In the genomic region with DNA sequence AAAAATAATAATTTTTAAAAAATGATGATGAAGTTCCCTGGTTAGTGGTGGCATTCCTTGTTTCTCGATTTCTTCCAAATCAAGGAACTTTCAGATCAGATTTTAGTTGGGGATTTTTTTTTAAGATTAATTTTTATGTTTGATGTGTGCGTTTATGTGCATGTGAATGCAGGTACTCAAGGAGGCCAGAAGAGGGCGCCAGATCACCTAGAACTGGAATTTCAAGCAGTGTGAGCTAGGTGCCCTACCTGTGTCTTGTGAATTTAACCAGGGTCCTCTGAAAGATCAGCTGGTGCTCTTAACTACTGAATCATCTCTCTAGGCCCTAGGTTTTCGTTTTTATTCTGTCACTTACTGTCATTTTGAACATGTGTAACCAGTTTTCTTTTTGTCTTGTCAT, we compare ENCODE assay signal across 16 mouse cellular contexts. TPM values are rescaled to one million over a fixed set of nuclear protein-coding genes. Genes with fewer than 3 reads are reported as not detected.
DNase-seq lines count a peak whose midpoint lies in the region; ATAC-seq and TF ChIP-seq lines count a peak whose summit lies in the region.
"Had no signal": no experiment of that assay in that cellular context is flagged by ENCODE, and none has a peak within 500 bp of the region (broad histone marks: within the 10 kb centered on the region; RNA-seq: fewer than 3 reads in every experiment).

No protein-coding gene starts in this region.

- in situ Hi-C loops in Patski (cut with MboI; ENCODE audit: low pct_unique_long_range_greater_than_20kb): no loop called here

- TF ChIP-seq EP300 in heart, adult 2 months (IDR thresholded peaks at IDR 0.05; ENCODE audit: insufficient read depth, low read depth, low read length): no peak

- ATAC-seq in midbrain, postnatal 0 days (ENCODE audit: low FRiP score): no peak
- no peak for ATAC-seq in midbrain, embryonic 16.5 days
- no peak for ATAC-seq in Patski

- no peak overlapping the region for H3K4me3 ChIP-seq in heart, adult 2 months
- H3K4me3 ChIP-seq in midbrain, postnatal 0 days (ENCODE audit: low read depth, low read length): no peak overlapping the region
- no peak overlapping the region for H3K4me3 ChIP-seq in midbrain, embryonic 16.5 days (ENCODE audit: low read depth, low read length)
- H3K4me3 ChIP-seq: limb, embryonic 12.5 days had no signal

- CTCF ChIA-PET in Patski (lab: Charles Lee): no interaction called here

- TF ChIP-seq POLR2A in heart, adult 2 months (IDR thresholded peaks at IDR 0.05; ENCODE audit: insufficient read depth, low read depth, low read length): no peak

- no peaks in the 10 kb centered on the region for H3K9me3 ChIP-seq in midbrain, postnatal 0 days (ENCODE audit: low read length)
- no peaks in the 10 kb centered on the region for H3K9me3 ChIP-seq in midbrain, embryonic 16.5 days (replicated peaks; ENCODE audit: control insufficient read depth, low read length, poor library complexity, severe bottlenecking)
- H3K9me3 ChIP-seq: limb, embryonic 12.5 days had no signal

- POLR2A ChIA-PET in Patski (lab: Charles Lee): no interaction called here

- 68% methylated on average over 4 of the region's 4 CpGs for WGBS in heart, adult 2 months
- 68% methylated on average over 4 of the region's 4 CpGs for WGBS in midbrain, postnatal 0 days
- 70% methylated on average over 4 of the region's 4 CpGs for WGBS in midbrain, embryonic 16.5 days

- no peak for DNase-seq in heart, adult 2 months
- DNase-seq in heart, postnatal 4 days: no peak
- no peak for DNase-seq in midbrain, postnatal 0 days (ENCODE audit: low spot score)
- DNase-seq in Patski (ENCODE audit: low read depth, low spot score): no peak
- peak; percentile 54 for DNase-seq in naive thymus-derived CD4-positive, alpha-beta T cell, adult 2 months (ENCODE audit: low read depth)
- DNase-seq in spleen, adult 12 weeks (ENCODE audit: low spot score): no peak
- DNase-seq in left cerebral cortex, postnatal 25 days (ENCODE audit: low spot score in 2 of 2): no peak
- DNase-seq: cerebellum, postnatal 36 days; heart, postnatal 36 days; kidney, adult 18-20 months had no signal

- H3K79me2 ChIP-seq in heart, adult 2 months (replicated peaks; ENCODE audit: control insufficient read depth, insufficient read depth, low read length): no peaks in the 10 kb centered on the region

- no peak overlapping the region for H3K4me2 ChIP-seq in midbrain, postnatal 0 days (ENCODE audit: low read depth, low read length, poor library complexity, severe bottlenecking)
- no peak overlapping the region for H3K4me2 ChIP-seq in midbrain, embryonic 16.5 days (ENCODE audit: low read length)
- H3K4me2 ChIP-seq: limb, embryonic 12.5 days had no signal

- TF ChIP-seq CTCF in heart, adult 2 months (IDR thresholded peaks at IDR 0.05): peak; percentile 63
- TF ChIP-seq CTCF in midbrain, postnatal 0 days (IDR thresholded peaks at IDR 0.05): peak; percentile 34
- TF ChIP-seq CTCF in Patski (IDR thresholded peaks at IDR 0.05): peak; percentile 53

- H3K27ac ChIP-seq in heart, adult 2 months: no peak overlapping the region
- no peak overlapping the region for H3K27ac ChIP-seq in midbrain, postnatal 0 days (ENCODE audit: low read depth, low read length)
- no peak overlapping the region for H3K27ac ChIP-seq in midbrain, embryonic 16.5 days (ENCODE audit: low read length)
- H3K27ac ChIP-seq: limb, embryonic 12.5 days; macrophage had no signal

- H3K4me1 ChIP-seq in heart, adult 2 months (ENCODE audit: control insufficient read depth, insufficient read depth, low read length): no peaks in the 10 kb centered on the region
- no peaks in the 10 kb centered on the region for H3K4me1 ChIP-seq in midbrain, postnatal 0 days (ENCODE audit: insufficient read depth, low read length)
- H3K4me1 ChIP-seq in midbrain, embryonic 16.5 days (ENCODE audit: control insufficient read depth, insufficient read depth, low read length): no peaks in the 10 kb centered on the region
- H3K4me1 ChIP-seq: limb, embryonic 12.5 days had no signal

- no peaks in the 10 kb centered on the region for H3K27me3 ChIP-seq in heart, adult 2 months (ENCODE audit: control insufficient read depth, insufficient read depth, low read length)
- no peaks in the 10 kb centered on the region for H3K27me3 ChIP-seq in midbrain, postnatal 0 days (ENCODE audit: insufficient read depth, low read length)
- H3K27me3 ChIP-seq in midbrain, embryonic 16.5 days (ENCODE audit: control insufficient read depth, insufficient read depth, low read depth, low read length): no peaks in the 10 kb centered on the region
- peaks cover 41% of the 10 kb centered on the region for H3K27me3 ChIP-seq in Patski
- H3K27me3 ChIP-seq: limb, embryonic 12.5 days had no signal

- intact Hi-C loops in heart, adult 2 months (cut with DNase I): loop anchor here (5.0 kb wide), 1 partner anchor 156 kb away; a partner anchor contains a TSS
- intact Hi-C loops in left cerebral cortex, postnatal 25 days (cut with DNase I): no loop called here

- no peaks in the 10 kb centered on the region for H3K36me3 ChIP-seq in heart, adult 2 months (ENCODE audit: control insufficient read depth, insufficient read depth, low read length)
- no peaks in the 10 kb centered on the region for H3K36me3 ChIP-seq in midbrain, postnatal 0 days (ENCODE audit: insufficient read depth, low read length)
- H3K36me3 ChIP-seq in midbrain, embryonic 16.5 days (ENCODE audit: control insufficient read depth, insufficient read depth, low read length): no peaks in the 10 kb centered on the region
- H3K36me3 ChIP-seq: limb, embryonic 12.5 days had no signal

- no peak overlapping the region for H3K9ac ChIP-seq in heart, adult 2 months (ENCODE audit: low read depth, low read length)
- no peak overlapping the region for H3K9ac ChIP-seq in midbrain, postnatal 0 days (replicated peaks; ENCODE audit: low read length, poor library complexity, severe bottlenecking)
- no peak overlapping the region for H3K9ac ChIP-seq in midbrain, embryonic 16.5 days (ENCODE audit: low read depth, low read length)
- H3K9ac ChIP-seq: limb, embryonic 12.5 days had no signal

RNA-seq across cellular contexts. Expression of a gene that starts 24.0 kb away (rescaled TPM):
- total RNA-seq in heart, adult 2 months (2021): not detected
- polyA plus RNA-seq in heart, adult 2 months (2012; rRNA removed): 0.12 TPM in 1 of 2 replicates, not detected in the other
- not detected for total RNA-seq in heart, postnatal 4 days (2021)
- not detected in 2 replicates for total RNA-seq in midbrain, postnatal 0 days (2014; rRNA removed)
- polyA plus RNA-seq in midbrain, postnatal 0 days (2015; fragmentation: Nextera tagmentation; extraction: Ambion mirVana): not detected in 2 replicates
- not detected in 2 replicates for polyA plus RNA-seq in midbrain, embryonic 16.5 days (2015; fragmentation: Nextera tagmentation; extraction: Ambion mirVana)
- not detected for polyA plus RNA-seq in Patski (2021)
- total RNA-seq in left cerebral cortex, postnatal 25 days (2021): not detected
- total RNA-seq: granulocyte monocyte progenitor cell, adult 5-6 weeks; heart, postnatal 36 days; layer of hippocampus, postnatal 10 days; monocyte, adult 5-6 weeks had no signal
- polyA plus RNA-seq: limb, embryonic 12.5 days; macrophage had no signal
